Mouse (Mus musculus): ENCODE data around the gene Hibadh.

The Hibadh gene

DNA sequence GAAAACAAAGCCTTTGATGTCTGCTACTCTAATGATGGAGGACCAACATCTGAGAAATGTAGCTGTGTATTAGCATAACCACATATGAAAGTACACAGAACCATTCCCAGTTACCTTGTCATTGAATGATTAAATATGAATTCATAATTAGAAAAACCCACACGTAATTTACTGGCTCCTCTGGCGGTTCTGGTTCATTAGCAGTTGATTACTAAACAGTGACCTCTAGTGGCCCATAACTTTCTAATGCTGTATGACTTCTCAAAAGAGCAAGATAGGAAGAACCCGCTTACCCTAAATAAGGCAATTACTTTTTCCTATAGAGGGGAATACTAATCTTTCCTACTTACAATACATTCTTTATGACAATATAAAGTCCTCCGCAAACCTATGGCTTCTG lies 62.9 kb downstream of the Hibadh start:
- DNase-seq (ENCODE audit: low read depth in 1 of 2, low spot score in 2 of 2), result no peak

DNA sequence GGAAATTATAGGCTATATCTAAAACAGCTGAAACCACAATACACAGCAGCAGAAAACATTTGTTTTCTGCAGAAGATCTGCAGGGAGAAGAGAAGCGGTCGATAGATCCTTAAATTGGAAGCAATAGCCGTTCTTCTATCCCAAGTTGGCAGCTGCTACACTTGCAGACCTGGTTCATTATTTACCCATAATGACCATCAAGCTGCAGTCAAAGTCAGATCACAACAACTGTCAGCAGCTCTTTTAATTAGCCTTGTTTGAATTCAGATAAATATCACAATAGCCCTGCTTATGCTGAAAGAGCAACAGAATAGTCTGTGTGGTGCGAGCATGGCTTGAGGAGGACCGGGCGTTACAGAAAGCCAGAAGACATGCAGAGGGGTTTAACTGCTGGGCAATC lies 71.5 kb downstream of the Hibadh start:
- DNase-seq (ENCODE audit: low read depth in 1 of 2, low spot score in 2 of 2), result no peak

DNA sequence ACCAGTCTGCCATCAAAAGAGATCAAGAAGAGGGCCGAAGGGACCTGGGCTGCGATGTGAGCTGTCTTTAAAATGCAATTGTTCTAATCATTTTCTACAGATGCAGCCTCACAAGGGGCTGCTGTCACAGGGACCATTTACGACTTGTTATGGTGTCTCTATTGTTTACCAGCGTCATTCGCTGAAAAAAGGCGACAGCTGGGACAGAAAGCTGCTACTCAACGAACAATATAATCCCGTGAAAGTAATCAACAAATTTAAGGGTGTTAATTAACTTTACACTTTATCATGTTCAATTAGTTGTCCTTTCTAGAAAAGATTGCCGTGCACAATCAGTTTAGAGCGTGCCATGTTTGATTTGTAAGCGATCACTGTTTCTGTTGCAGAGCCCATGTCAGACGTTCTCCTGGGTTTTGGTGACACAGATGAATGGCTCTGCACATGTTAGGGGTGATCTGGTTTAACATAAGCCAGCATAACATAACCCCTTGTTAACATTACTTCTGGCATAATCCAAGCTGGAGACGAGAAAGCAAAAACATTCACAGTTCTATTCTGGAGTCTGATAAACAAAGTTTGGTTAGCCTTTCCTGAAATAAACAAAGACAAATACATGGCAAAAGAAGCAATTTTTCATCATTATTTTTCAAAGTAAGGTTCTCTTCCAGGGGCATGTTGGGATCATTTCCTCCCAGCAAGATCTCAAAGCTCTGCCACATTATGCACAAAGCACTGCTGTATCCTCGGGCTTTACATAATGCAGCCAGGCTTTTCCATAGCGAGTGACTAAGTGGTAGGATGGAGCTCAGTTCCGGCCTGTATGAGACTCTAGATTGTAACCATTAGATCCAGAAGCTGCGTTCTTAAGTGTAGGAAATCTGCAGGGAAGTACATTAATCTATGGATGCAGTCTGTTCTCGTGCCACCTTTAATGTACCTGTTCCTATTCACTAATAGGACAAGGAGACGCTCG lies 72.6 kb downstream of the Hibadh start:
- DNase-seq (ENCODE audit: low read depth in 1 of 2, low spot score in 2 of 2), result no peak

DNA sequence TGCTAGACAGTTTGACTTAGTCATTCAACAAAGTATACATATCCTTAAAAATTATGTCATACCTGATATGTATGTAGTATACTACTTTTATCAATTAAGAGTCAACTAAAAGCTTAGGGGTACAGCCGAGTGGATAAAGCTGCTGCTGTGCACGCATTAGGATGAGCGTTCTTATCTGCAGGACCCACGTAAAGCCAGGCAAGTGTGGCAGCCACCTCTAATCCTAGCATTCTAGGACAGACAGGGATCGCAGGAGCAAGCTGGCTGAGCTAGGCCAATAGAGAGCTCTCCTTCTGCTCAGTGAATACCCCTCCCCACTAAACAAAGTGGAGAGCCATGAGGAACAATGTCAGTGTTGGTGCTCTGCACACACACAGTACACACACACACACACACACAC lies 75.0 kb downstream of the Hibadh start:
- DNase-seq (ENCODE audit: low read depth in 1 of 2, low spot score in 2 of 2), result no peak

DNA sequence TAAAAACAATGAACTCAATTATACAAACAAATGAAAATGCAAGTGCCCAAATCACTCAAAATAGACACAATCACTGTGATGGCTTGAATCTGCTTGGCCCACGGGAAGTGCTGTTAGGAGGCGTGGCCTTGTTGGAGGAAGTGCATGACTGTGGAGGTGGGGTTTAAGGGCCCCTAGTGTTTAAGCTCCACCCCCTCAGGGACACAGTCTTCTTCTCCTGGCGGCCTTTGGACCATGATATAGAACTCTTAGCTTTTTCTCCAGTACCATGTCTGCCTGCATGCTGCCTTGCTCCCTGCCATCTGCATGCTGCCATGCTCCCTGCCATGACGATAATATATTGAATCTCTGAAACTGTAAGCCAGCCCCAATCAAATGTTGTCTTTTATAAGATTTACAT lies 77.2 kb downstream of the Hibadh start:
- no peak for DNase-seq (ENCODE audit: low read depth in 1 of 2, low spot score in 2 of 2)

DNA sequence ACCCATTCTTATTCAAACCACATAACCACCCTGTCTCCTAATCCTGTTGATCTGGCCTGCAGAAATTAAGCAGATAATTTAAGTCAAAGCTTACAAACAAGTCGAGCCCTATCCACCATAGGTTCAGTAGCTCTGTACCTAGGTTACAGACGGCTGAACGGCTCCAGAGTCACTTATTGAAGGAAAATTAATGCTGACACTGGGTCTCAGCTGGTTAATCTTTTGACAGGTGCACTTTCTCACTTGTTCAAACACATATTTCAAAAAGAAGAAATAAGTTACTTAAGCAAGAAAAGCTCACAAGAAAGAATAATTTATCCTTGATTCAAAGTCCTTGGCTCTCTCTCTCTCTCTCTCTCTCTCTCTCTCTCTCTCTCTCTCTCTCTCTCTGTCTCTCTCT lies 81.1 kb downstream of the Hibadh start:
- DNase-seq (ENCODE audit: low read depth in 1 of 2, low spot score in 2 of 2), result no peak

DNA sequence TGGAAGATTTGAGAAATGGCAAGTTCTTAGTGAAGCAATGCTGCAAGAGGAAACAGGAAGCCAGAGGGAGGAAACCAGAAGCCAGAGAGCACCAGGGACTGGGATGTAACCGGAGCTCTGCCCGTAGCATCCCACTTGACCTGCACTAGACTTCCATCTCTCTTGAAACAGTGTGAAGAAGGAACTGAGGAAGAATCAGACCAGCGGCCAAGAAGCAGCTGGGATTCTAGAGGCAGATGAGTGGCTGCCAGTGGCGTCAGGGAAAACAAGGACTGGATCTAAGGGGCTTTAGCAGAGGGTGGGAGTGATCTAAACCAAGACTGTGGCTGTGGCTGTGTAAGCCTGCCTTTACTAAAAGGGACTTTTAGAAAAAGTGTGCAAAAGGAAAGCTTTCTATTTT lies 95.8 kb downstream of the Hibadh start:
- DNase-seq (ENCODE audit: low read depth in 1 of 2, low spot score in 2 of 2), result no peak

DNA sequence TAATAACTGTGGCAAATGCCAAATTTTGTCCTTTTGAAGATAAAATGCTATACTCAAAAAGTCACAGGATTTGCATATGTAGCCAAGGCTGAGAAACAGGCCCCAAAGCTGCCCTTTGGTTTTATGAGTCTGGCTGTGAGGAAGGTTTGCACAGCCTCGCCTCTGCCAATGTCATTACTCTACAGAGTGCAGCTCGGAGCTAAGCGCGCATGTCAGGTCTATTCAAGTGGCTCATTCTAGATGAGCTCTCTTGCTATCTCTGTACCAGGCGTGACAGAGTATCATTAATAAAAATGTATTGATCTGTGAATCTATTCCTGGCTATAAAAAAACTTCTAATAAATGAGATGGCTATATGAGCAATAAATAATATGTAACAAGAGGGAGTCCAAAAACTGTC lies 97.7 kb downstream of the Hibadh start:
- DNase-seq (ENCODE audit: low read depth in 1 of 2, low spot score in 2 of 2), result no peak

DNA sequence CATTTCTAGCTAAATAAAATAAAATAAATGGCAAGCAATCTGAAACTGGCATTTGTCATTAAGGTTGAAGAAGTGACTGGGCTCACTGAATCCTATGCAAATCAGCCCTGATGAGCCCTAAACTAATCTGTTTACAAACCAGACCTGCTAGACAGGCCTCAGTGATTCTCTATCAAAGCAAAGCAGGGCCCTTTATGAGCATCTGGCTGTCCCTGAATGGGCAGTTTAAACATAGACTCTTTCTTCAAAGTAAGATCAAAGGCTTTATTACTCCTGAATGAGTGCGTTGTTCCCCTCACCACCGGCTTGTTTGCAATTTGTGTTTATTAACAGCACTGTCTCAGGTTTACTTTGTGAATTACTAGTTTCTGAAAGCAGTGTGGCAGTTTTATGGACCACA lies 100.3 kb downstream of the Hibadh start:
- no peak for DNase-seq (ENCODE audit: low read depth in 1 of 2, low spot score in 2 of 2)

DNA sequence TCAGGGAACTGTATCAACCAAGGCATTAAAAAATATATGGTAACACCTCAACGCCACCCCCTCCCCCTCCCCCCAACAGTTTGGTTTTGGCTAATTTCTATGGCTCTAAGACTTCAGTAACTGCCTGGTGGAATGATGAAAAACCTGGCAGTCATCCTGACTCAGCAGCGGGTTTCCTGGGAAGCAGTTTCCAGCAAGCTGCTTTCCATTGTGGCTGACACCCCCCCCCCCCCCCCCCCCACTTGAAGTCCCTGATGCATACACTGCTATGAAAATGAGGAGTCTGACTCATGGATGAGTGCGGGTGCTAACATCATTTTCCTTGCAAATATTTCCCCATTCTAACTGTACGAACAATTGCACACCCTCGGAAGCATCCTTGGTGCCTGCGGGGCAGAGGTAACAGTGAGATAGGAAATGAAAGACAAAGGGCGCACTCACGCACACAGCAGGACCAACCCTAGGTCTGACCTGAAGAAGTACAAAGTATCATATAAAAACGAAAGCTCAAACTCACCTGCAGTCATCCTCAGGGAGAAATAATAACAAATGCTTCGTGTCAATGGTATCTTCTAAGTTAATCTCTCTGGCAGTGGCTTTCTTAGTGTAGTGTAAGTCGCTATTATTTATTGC lies 105.0 kb downstream of the Hibadh start:
- DNase-seq (ENCODE audit: low read depth in 1 of 2, low spot score in 2 of 2), result no peak

DNA sequence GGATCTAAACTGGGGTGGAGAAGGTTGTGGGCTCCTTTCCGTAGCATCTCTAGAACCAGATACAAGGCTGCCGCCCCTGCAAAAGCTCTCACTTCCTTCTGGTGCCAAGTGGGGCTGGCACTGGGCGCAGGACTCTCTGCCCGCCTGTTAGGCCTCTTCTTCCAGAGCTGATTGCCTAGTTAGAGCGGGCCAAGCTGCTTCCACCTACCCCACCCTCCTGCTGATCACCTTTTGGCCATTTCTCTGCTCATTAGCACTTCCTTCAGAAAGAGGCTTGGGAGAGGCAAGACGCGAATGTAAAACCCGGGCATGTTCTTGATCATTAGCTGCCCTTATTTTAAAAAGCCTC lies 108.1 kb downstream of the Hibadh start:
- no peak for DNase-seq (ENCODE audit: low read depth in 1 of 2, low spot score in 2 of 2)

DNA sequence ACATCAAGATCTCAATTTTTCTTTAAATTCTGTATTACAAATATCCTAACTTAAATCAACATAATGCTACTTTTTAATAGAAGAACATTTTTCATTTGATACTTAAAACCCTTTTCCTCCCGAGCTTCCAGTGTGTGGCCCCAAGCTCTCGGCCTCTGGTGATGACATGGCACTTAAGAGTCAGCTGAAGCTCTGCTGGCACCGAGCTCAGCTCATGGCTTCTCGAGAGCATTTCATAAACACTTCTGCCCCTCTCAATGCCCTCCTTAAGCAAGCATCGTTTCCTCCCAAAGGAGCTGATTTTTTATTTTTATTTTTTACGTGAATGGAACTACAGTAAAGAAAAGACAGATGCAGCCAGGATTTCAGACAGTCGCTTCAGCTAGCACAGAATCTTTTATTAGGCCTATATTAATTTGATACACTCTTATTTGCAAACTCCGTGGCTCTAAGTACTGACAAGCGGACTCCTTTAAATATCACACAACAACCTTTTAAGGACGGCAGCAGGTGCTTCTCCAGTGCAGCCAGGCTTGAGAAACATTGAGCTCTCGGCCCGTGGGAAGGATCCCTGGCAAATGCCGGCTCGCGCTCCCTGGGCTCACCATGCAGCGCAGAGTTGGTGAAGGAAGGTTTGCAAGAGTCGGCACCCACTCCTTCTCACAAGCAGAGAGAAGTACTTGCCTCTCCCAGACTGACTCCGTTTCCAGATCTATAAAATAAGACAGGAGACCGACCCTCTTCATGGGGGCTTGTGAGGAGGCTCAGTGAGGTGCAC lies 108.6 kb downstream of the Hibadh start:
- DNase-seq (ENCODE audit: low read depth in 1 of 2, low spot score in 2 of 2), result no peak

DNA sequence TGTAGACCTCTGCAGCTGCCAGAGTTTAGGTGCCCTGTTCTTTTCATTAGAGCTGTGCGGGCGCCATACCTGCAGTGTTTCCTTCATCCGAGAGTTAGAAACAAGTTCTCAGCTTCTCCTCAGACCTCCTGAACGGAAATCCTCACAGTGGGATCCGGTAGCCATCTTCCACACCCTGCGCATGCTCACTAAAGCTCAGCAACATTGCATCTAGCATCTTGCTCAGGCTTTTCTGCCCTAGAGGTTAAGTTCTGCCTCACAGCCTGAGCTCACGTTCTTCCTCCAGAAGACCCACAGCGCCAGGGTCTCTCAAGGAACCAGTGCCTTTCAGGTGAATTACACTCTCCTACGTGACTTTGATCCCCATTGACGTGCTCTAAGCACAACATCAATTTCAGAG lies 109.3 kb downstream of the Hibadh start:
- DNase-seq (ENCODE audit: low read depth in 1 of 2, low spot score in 2 of 2), result no peak

DNA sequence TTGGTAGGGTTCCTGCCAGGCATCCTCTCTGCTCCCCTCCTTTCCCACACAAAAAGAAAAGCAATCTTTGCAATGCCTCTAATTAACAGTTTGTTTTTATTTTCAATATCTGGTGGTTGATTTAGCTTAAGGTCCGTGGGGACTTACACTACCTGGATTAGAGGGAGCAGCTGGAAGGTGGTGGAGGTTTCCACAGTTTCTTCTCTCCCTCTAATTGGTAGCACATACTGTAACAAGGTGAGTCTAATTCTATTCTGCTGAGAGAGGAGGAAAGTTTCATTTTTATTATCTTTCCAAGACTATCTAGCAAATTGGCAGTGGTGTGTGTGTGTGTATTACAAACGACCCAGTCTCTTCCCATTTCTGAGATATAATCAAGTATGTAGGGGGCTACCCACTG lies 116.0 kb downstream of the Hibadh start:
- DNase-seq (ENCODE audit: low read depth in 1 of 2, low spot score in 2 of 2), result no peak

DNA sequence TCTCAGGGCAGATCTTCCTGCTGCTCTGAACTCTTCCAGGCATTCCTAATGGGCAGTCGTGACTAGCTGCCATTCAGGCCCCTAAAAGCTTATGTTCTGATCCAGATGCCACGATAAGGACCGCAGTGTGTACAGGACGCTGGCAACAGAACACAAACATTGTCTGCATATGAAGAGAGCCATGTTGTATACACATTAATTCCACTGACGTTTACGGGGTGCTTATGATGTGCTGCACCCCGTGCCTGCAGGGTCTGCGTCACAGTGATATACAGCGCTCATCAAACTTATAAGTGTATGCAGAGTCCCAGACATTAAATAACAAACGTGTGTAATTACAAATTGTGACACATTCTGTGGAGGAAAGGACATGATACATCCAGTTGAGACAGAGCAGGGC lies 121.5 kb downstream of the Hibadh start:
- DNase-seq (ENCODE audit: low read depth in 1 of 2, low spot score in 2 of 2), result no peak

DNA sequence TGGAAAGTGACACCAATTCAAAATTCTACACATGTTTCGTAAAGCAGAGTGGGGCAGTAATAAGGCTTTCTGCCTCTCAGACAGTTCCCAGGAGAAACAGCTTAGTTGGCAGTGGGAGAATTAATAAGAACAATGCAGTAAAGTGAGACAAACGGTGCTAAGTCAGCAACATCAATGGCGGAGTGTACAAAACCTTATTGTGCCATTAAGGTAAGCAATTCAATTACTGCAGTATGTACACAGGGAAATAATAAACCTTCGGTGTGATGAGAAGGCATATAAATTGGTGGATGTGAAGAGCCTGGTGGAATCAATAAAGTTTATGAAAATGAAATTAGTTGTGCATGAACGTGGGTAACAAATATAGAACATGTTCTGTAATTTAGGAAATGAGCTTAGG lies 122.9 kb downstream of the Hibadh start:
- no peak for DNase-seq (ENCODE audit: low read depth in 1 of 2, low spot score in 2 of 2)

DNA sequence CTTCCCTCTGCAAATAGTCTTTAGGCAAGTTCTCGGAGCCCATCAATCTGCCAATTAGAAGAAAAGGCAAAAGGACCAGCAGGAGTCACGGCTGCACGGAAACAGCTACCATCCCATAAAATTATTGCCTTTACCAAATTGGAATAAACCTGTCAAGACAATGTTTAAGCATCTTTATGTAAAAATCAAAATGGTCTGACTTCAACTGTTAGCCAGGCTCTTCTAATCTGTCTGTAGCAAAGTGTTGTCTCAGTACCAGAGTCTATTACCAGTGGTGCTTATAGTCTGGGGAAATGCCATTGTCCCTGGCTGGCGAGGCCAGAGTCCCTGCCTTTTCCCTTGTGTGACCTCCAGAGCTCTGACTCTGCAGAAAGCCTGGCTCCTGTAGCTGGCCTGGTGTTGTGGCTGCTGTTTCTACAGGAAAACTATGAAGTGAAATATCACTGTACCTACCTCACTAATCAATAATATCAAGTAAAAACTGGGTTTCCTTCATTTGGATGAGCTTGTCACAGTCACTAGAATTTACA lies 126.2 kb downstream of the Hibadh start:
- no peak for DNase-seq (ENCODE audit: low read depth in 1 of 2, low spot score in 2 of 2)

DNA sequence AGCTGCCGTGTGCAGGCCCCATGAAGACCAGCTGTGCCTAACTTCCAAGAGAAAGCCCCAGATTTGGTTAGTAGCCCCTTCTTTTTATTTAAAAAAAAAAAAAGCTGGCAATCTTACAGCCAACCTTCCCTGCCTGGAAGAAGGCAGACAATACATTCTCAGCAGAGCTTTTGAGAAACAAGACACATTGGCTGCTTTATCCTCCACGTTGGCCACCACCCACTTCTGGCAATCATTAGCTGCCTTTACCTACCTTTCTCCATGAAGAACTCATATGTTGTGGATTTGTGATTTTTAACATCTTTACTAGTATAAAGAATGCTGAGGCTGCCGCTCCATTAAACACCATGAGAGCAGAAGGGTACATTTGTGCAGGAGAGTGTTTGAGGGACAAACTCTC lies 131.4 kb downstream of the Hibadh start:
- DNase-seq (ENCODE audit: low read depth in 1 of 2, low spot score in 2 of 2), result no peak

DNA sequence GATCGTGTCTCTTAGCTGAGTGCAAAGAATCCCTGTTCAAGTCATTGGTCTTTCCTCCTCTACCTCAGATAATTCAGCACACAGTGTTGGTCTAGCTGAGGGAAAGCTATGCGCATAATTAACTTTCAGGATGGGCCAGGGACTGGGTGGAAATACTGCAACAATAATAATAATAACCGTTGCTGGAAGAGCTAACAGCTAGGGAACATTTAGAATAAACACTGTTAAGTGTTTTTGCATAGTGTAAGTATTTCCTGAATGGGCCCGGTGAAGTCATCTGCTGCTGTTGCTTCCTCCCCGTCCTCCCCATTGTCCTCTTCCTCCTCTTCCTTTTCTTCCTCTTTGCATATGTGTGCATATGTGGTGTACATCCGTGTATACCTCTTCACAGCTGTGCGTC lies 132.2 kb downstream of the Hibadh start:
- DNase-seq (ENCODE audit: low read depth in 1 of 2, low spot score in 2 of 2), result no peak

DNA sequence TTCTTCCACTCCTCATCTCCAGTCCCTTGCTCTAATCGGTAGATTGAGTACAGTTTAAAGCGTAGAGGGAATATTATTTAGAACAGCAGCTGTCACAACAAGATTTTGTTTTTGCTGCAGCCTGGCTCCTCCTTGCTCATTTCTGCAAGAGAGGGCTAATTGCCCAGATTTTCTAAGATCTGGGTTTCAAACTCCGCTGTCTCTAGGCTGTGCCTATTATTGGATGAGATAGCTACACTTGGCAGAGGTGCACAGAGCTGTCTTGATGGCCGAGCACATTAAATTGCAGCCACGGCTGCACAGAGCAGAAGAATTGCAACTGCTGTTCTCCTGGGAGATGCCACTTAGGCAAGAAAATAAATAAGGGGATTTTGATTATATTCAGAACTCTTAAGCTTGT lies 133.0 kb downstream of the Hibadh start:
- no peak for DNase-seq (ENCODE audit: low read depth in 1 of 2, low spot score in 2 of 2)

DNA sequence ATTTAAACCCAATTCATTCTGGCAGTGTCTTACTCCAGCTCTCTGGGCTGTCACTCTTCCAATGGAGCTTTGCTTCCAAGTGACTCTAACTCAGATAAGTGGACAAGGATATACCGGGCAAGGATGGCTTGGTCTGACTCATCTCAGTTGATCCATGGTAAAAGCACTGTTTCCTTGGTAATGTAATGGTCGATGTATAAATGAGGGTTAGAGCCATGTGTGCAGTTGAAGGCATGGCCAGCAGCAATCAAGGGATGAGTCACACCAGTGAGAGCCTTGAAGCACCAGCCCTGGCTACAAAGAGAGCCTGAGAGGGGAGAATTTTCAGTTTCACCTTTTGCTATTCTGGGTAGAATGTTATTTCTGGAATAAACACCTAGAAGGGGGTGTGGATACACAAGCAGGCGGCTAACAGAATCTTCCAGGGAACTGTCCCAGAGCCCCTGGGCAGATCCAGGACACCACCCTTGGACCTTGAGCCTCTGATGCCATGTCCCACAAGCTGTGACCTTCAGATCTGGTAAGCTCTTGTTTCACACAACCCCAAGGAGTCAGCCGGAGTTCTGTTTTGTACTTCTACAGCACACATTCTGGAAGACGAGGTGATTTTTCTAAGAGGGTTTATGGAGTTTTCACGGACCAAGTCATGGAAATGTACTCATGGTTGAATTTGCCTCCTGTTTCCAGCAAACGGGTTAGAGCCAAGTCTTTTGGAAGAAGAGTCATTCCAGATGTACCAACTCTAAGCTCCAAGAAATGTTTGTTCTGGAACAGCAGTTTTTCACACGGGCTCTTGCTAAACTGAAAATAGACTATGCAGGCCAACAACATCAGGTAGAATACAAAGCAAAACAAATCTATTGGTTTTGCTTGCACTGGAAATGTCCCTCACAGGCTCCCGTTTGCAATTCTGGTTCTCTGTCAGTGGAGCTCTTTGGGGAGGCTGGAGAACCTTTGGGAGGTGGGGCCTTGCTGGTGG lies 134.1 kb downstream of the Hibadh start:
- no peak for DNase-seq (ENCODE audit: low read depth in 1 of 2, low spot score in 2 of 2)

Measured in monocyte, adult 2 months (primary cell).